Mouse (Mus musculus) midbrain, embryonic 11.5 days (tissue): Measurements from ENCODE around the gene Gapdh. TPM values are rescaled to one million over a fixed set of nuclear protein-coding genes. Genes with fewer than 3 reads are reported as not detected.

ENCODE experiments used
- ATAC-seq: fragments of 200-750 bp; cut with Nextera tagmentation; 2 replicates; pipeline ENCODE4 v1.8.0; 2017; ENCODE audit warnings: moderate TSS enrichment, moderate library complexity; ENCODE audit not compliant: low FRiP score
- DNase-seq: peaks from one replicate; pipeline ENCODE4 v3.0.0; 2015; ENCODE audit warnings: low spot score; ENCODE audit errors: missing footprints
- H3K27ac ChIP-seq: fragments of 300-500 bp; sonication (generic); 2 replicates; pipeline ENCODE4 v1.5.1; 2014; ENCODE audit warnings: low read depth, low read length
- H3K27me3 ChIP-seq: fragments of 300-500 bp; sonication (generic); 2 replicates; pipeline ENCODE4 v1.6.1; 2014; ENCODE audit warnings: mild to moderate bottlenecking, low read length, moderate library complexity, mixed read lengths; ENCODE audit not compliant: control insufficient read depth, insufficient read depth
- H3K36me3 ChIP-seq: fragments of 300-500 bp; sonication (generic); 2 replicates; pipeline ENCODE4 v1.6.1; 2014; ENCODE audit warnings: mild to moderate bottlenecking, low read length, moderate library complexity, mixed read lengths; ENCODE audit not compliant: control insufficient read depth, insufficient read depth
- H3K4me1 ChIP-seq: fragments of 300-500 bp; sonication (generic); 2 replicates; pipeline ENCODE4 v1.6.1; 2014; ENCODE audit warnings: low read length; ENCODE audit not compliant: control insufficient read depth, insufficient read depth
- H3K4me2 ChIP-seq: fragments of 300-500 bp; sonication (generic); 2 replicates; pipeline ENCODE4 v1.6.1; 2014; ENCODE audit warnings: mild to moderate bottlenecking, moderate library complexity
- H3K4me3 ChIP-seq: fragments of 300-500 bp; sonication (generic); 2 replicates; pipeline ENCODE4 v1.5.1; 2014; ENCODE audit warnings: low read depth, low read length
- H3K9ac ChIP-seq: fragments of 300-500 bp; sonication (generic); 2 replicates; pipeline ENCODE4 v1.6.1; 2014; ENCODE audit warnings: low read length
- H3K9me3 ChIP-seq: fragments of 300-500 bp; sonication (generic); 2 replicates; pipeline ENCODE4 v1.6.1; 2016; ENCODE audit warnings: low read length; ENCODE audit not compliant: control insufficient read depth
- WGBS: fragments of 180-500 bp; shearing (Covaris S2); extraction: QIAGEN DNeasy Blood & Tissue Kit; methylation state at CpG from one replicate; pipeline ENCODE4 v1.1.7; 2014; 5-methylcytosine and 5-hydroxymethylcytosine counted together
- polyA plus RNA-seq: library from polyadenylated mRNA; unstranded; fragments of >200 nt; fragmentation: Nextera tagmentation; extraction: Ambion mirVana; gene quantifications from 2 replicates; pipeline ENCODE4 v1.2.1, GENCODE M21; 2014

The Gapdh gene
- polyA plus RNA-seq, 1 experiment from 2014 or later: 2,675 TPM

GRCm38 (mm10) chr6:125142436-125142835, 23.8 kb downstream of the Gapdh start:
- Histone ChIP-seq H3K4me1 (peaks cover 24% of the 10 kb centered on the region), H3K4me2 (no peak overlapping the region), H3K27ac (no peak overlapping the region), H3K36me3 (peaks cover 38% of the 10 kb centered on the region), H3K27me3 (no peaks in the 10 kb centered on the region), H3K9me3 (no peaks in the 10 kb centered on the region), H3K4me3 (no peak overlapping the region), H3K9ac (no peak overlapping the region)
- ATAC-seq (no peak), DNase-seq (no peak)
- 93% methylated on average over 8 of the region's 8 CpGs for WGBS

- H3K27ac ChIP-seq: no peak overlapping the region
- peaks cover 5% of the 10 kb centered on the region for H3K4me1 ChIP-seq
- peaks cover 56% of the 10 kb centered on the region for H3K36me3 ChIP-seq
- no peak for DNase-seq
- H3K9ac ChIP-seq: no peak overlapping the region
- H3K4me2 ChIP-seq: no peak overlapping the region
- no peak for ATAC-seq
- H3K9me3 ChIP-seq: no peaks in the 10 kb centered on the region
- no peaks in the 10 kb centered on the region for H3K27me3 ChIP-seq
- no peak overlapping the region for H3K4me3 ChIP-seq
- 95% methylated on average over 7 of the region's 7 CpGs for WGBS
Observed at GRCm38 (mm10) chr6:125139747-125140146, 26.5 kb downstream of the Gapdh start.

GRCm38 (mm10) chr6:125137002-125137671, 29.1 kb downstream of the Gapdh start:
- Histone ChIP-seq H3K36me3 (peaks cover 61% of the 10 kb centered on the region), H3K9me3 (no peaks in the 10 kb centered on the region), H3K9ac (no peak overlapping the region), H3K4me2 (no peak overlapping the region), H3K4me3 (no peak overlapping the region), H3K4me1 (peaks cover 4% of the 10 kb centered on the region; the same call in 1 of the 2 replicates), H3K27me3 (no peaks in the 10 kb centered on the region), H3K27ac (no peak overlapping the region)
- peak; percentile 89 for DNase-seq
- WGBS: 89% methylated on average over 19 of the region's 19 CpGs
- ATAC-seq: no peak

GRCm38 (mm10) chr6:125132470-125132869, 33.8 kb downstream of the Gapdh start:
- Histone ChIP-seq H3K4me3 (peak overlapping the region; percentile 67), H3K4me2 (peak overlapping the region; percentile 78), H3K27me3 (no peaks in the 10 kb centered on the region), H3K27ac (no peak overlapping the region), H3K36me3 (peaks cover 39% of the 10 kb centered on the region), H3K9ac (peak overlapping the region; percentile 83), H3K4me1 (peaks cover 6% of the 10 kb centered on the region), H3K9me3 (no peaks in the 10 kb centered on the region)
- ATAC-seq: no peak
- DNase-seq: no peak
- WGBS: 8% methylated on average over 11 of the region's 11 CpGs

- peaks cover 34% of the 10 kb centered on the region for H3K36me3 ChIP-seq
- H3K27ac ChIP-seq: peak within 1 kb of the TSS; percentile 82
- under 1% methylated on average over 66 of the region's 66 CpGs for WGBS
- DNase-seq (peak; percentile 100), ATAC-seq (peak; percentile 95)
- peak within 1 kb of the TSS; percentile 78 for H3K4me2 ChIP-seq
- peak within 1 kb of the TSS; percentile 67 for H3K4me3 ChIP-seq
- peak within 1 kb of the TSS; percentile 83 for H3K9ac ChIP-seq
- no peaks in the 10 kb centered on the region for H3K27me3 ChIP-seq
- peaks cover 6% of the 10 kb centered on the region for H3K4me1 ChIP-seq
- no peaks in the 10 kb centered on the region for H3K9me3 ChIP-seq
Observed at GRCm38 (mm10) chr6:125131302-125132156, 34.7 kb downstream of the Gapdh start, which contains the start of gene Nop2. TSS of gene Nop2 (plus strand) at chr6:125131909.

GRCm38 (mm10) chr6:125129710-125130402, 36.4 kb downstream of the Gapdh start:
- H3K9me3 ChIP-seq: no peaks in the 10 kb centered on the region
- no peak overlapping the region for H3K4me2 ChIP-seq
- no peak for DNase-seq
- ATAC-seq: no peak
- H3K4me1 ChIP-seq: peaks cover 6% of the 10 kb centered on the region
- H3K4me3 ChIP-seq: no peak overlapping the region
- H3K36me3 ChIP-seq: peaks cover 31% of the 10 kb centered on the region
- H3K9ac ChIP-seq: no peak overlapping the region
- 86% methylated on average over 20 of the region's 20 CpGs for WGBS
- H3K27ac ChIP-seq: no peak overlapping the region
- no peaks in the 10 kb centered on the region for H3K27me3 ChIP-seq

GRCm38 (mm10) chr6:125128724-125129123, 37.5 kb downstream of the Gapdh start:
- H3K9ac ChIP-seq: no peak overlapping the region
- no peak for DNase-seq
- peaks cover 6% of the 10 kb centered on the region for H3K4me1 ChIP-seq
- H3K27me3 ChIP-seq: no peaks in the 10 kb centered on the region
- peaks cover 35% of the 10 kb centered on the region for H3K36me3 ChIP-seq
- no peak overlapping the region for H3K27ac ChIP-seq
- H3K4me3 ChIP-seq: no peak overlapping the region
- H3K4me2 ChIP-seq: no peak overlapping the region
- no peaks in the 10 kb centered on the region for H3K9me3 ChIP-seq
- no peak for ATAC-seq
- 93% methylated on average over 12 of the region's 12 CpGs for WGBS

- H3K9me3 ChIP-seq: no peaks in the 10 kb centered on the region
- no peak for ATAC-seq
- no peak overlapping the region for H3K4me2 ChIP-seq
- DNase-seq: no peak
- H3K9ac ChIP-seq: no peak overlapping the region
- 94% methylated on average over 8 of the region's 8 CpGs for WGBS
- no peak overlapping the region for H3K4me3 ChIP-seq
- peaks cover 63% of the 10 kb centered on the region for H3K36me3 ChIP-seq
- H3K4me1 ChIP-seq: no peaks in the 10 kb centered on the region
- no peak overlapping the region for H3K27ac ChIP-seq
- no peaks in the 10 kb centered on the region for H3K27me3 ChIP-seq
Observed at GRCm38 (mm10) chr6:125119387-125119786, 46.9 kb downstream of the Gapdh start.
